Mouse (Mus musculus) left cerebral cortex, adult 2 months (tissue): ENCODE results near the gene Srm. TPM values are rescaled to one million over a fixed set of nuclear protein-coding genes. Genes with fewer than 3 reads are reported as not detected.

Experiments used
- DNase-seq, 2 experiments: peaks; one replicate each; pipeline ENCODE4 v3.0.0; 2021 to 2022; ENCODE audit warnings: low spot score in 2 of 2, mixed read lengths in 1 of 2; ENCODE audit errors: extremely low spot score in 1 of 2
- H3K27ac ChIP-seq: fragments of 200-600 bp; 2 replicates; pipeline ENCODE4 v1.8.1; 2022
- H3K4me3 ChIP-seq: fragments of 200-600 bp; 2 replicates; pipeline ENCODE4 v1.8.1; 2022
- CTCF ChIP-seq: fragments of 200-600 bp; IDR thresholded peaks from 2 replicates; pipeline ENCODE4 v1.8.1; 2022; ENCODE audit warnings: antibody characterized with exemption, mild to moderate bottlenecking, moderate library complexity
- intact Hi-C: fragments of 180-260 bp; cut with DNase I; formaldehyde crosslinking; loops from one replicate; pipeline ENCODE4 v1.15.1; 2025
- total RNA-seq, 2 experiments: library from RNA; stranded (reverse); gene quantifications; 2 replicates each; pipeline ENCODE4 v1.2.3; 2021

The Srm gene
- total RNA-seq, 2 experiments from 2014 or later, result 77.2 to 77.4 TPM

- intact Hi-C loops, result no loop called here
- peak overlapping the region; percentile 79 for H3K27ac ChIP-seq
- TF ChIP-seq CTCF, result no peak
- no peak for DNase-seq
- H3K4me3 ChIP-seq, result no peak overlapping the region
Measured at GRCm38 (mm10) chr4:148603376-148604139, 12.3 kb downstream of the Srm start.

DNA sequence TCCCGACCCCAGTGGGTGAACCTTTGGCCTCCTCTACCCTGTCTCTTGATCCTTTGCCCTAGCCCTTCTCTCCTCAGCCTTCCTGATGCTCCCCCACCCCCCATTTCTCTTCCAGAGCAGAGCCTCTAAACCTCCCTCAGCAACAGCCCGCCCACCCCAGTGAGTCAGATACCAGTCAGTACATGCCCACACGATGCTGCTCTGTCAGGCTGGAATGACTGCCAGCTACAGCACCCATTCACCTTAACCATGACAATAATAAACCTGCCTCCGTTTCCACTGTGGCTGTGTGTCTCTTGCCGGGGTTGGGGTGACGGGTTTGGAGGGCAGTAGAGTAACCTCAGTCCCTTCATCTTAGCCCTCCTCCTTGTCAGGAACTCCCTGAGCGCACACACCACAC, 12.8 kb downstream of the Srm start:
- intact Hi-C loops, result no loop called here
- peak; percentile 70 to 75 for DNase-seq
- H3K4me3 ChIP-seq, result no peak overlapping the region
- TF ChIP-seq CTCF, result no peak
- H3K27ac ChIP-seq, result peak overlapping the region; percentile 79

- Histone ChIP-seq H3K27ac (peak overlapping the region; percentile 79), H3K4me3 (no peak overlapping the region)
- peak; percentile 71 for TF ChIP-seq CTCF
- peak in 1 of 2 experiments; percentile 67 for DNase-seq
- intact Hi-C loops, result loop anchor here (5.0 kb wide), 1 partner anchor 47 kb away; the partner anchor contains the start of gene Exosc10
Measured at GRCm38 (mm10) chr4:148604541-148605165, 13.3 kb downstream of the Srm start.

DNA sequence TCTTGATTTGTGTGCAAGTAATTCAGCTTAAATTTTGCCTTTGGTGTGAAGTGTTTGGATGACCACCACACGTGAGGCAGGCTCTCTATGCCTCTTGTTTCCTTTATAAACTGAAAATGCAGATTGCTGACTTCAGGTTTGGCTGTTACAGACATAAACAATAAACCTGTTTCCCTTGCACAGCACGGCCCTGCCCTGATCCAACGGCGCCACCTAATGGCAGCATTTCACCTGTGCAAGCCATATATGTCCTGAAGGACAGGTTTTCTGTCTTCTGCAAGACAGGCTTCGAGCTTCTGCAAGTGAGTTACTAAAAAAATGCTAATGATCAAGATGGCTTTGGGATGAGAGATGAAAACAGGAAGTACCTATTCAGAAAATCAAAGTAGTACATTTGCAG, 16.5 kb downstream of the Srm start:
- peak; percentile 72 to 81 for DNase-seq
- intact Hi-C loops, result loop anchor here (5.0 kb wide), 1 partner anchor 50 kb away; the partner anchor contains the start of gene Exosc10
- H3K4me3 ChIP-seq, result no peak overlapping the region
- no peak overlapping the region for H3K27ac ChIP-seq
- peak; percentile 90 for TF ChIP-seq CTCF

- intact Hi-C loops, result loop anchor here (5.0 kb wide), 1 partner anchor 53 kb away; the partner anchor contains the start of gene Exosc10
- H3K4me3 ChIP-seq, result no peak overlapping the region
- TF ChIP-seq CTCF, result no peak
- no peak overlapping the region for H3K27ac ChIP-seq
- DNase-seq, result no peak
Measured at GRCm38 (mm10) chr4:148609805-148610204, 18.5 kb downstream of the Srm start.

- intact Hi-C loops, result no loop called here
- no peak overlapping the region for H3K4me3 ChIP-seq
- H3K27ac ChIP-seq, result no peak overlapping the region
- no peak for TF ChIP-seq CTCF
- no peak for DNase-seq
Measured at GRCm38 (mm10) chr4:148610631-148611364, 19.5 kb downstream of the Srm start.

- intact Hi-C loops, result no loop called here
- Histone ChIP-seq H3K27ac (no peak overlapping the region), H3K4me3 (no peak overlapping the region)
- no peak for DNase-seq
- TF ChIP-seq CTCF, result no peak
Measured at GRCm38 (mm10) chr4:148612557-148612956, 21.3 kb downstream of the Srm start.

- TF ChIP-seq CTCF, result no peak
- no peak overlapping the region for H3K4me3 ChIP-seq
- intact Hi-C loops, result no loop called here
- no peak overlapping the region for H3K27ac ChIP-seq
- DNase-seq, result no peak
Measured at GRCm38 (mm10) chr4:148613738-148614137, 22.4 kb downstream of the Srm start.

GRCm38 (mm10) chr4:148619805-148620204, 28.5 kb downstream of the Srm start:
- Histone ChIP-seq H3K4me3 (no peak overlapping the region), H3K27ac (no peak overlapping the region)
- no peak for TF ChIP-seq CTCF
- no peak for DNase-seq
- intact Hi-C loops, result no loop called here

DNA sequence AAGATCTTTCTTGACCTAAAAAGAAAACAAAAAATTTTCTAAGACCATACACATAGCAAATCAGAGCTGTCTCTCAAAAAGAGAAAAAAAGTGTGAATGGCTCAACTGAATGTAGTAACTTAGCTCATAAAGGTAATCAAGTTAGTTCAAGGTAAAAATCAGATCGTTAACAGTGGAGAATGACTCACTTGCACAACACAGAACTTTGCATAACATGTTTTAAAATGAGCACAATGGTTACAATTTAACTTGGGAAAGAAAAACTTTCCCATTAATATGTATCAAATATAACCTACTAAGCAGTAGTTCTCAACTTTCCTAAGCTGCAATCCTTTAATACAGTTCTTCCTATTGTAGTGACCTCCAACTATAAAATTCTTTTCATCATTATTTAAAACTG, 29.4 kb downstream of the Srm start:
- no peak for TF ChIP-seq CTCF
- intact Hi-C loops, result no loop called here
- DNase-seq, result no peak
- no peak overlapping the region for H3K27ac ChIP-seq
- no peak overlapping the region for H3K4me3 ChIP-seq

GRCm38 (mm10) chr4:148622485-148622884, 31.2 kb downstream of the Srm start:
- TF ChIP-seq CTCF, result no peak
- intact Hi-C loops, result no loop called here
- Histone ChIP-seq H3K4me3 (no peak overlapping the region), H3K27ac (no peak overlapping the region)
- no peak for DNase-seq

- intact Hi-C loops, result no loop called here
- DNase-seq, result no peak
- no peak for TF ChIP-seq CTCF
- no peak overlapping the region for H3K4me3 ChIP-seq
- no peak overlapping the region for H3K27ac ChIP-seq
Measured at GRCm38 (mm10) chr4:148623609-148624008, 32.3 kb downstream of the Srm start.
